Mouse (Mus musculus) MEL (cell line): Measurements from ENCODE around the gene Ywhag.

ENCODE experiments used
- CTCF ChIP-seq, 3 experiments: IDR thresholded peaks in 2 of 3; conservative IDR thresholded peaks in 1 of 3; 2 replicates each; pipeline ENCODE4 v1.5.1; 2011 to 2012; ENCODE audit warnings: low read length in 3 of 3, low read depth in 2 of 3, mild to moderate bottlenecking in 2 of 3, improper control_type of control experiment in 1 of 3, inconsistent platforms in 1 of 3, mixed read lengths in 1 of 3, moderate library complexity in 1 of 3; ENCODE audit not compliant: control insufficient read depth in 1 of 3, insufficient read depth in 1 of 3, poor library complexity in 1 of 3, severe bottlenecking in 1 of 3
- ELF1 ChIP-seq: IDR thresholded peaks from 2 replicates; pipeline ENCODE4 v1.6.1; 2014; ENCODE audit warnings: low read depth, mild to moderate bottlenecking, inconsistent platforms, low read length, improper control_type of control experiment, moderate library complexity
- EP300 ChIP-seq, 2 experiments: IDR thresholded peaks; 2 replicates each; pipeline ENCODE4 v1.6.1; 2011; ENCODE audit warnings: improper control_type of control experiment in 2 of 2, low read length in 2 of 2, low read depth in 1 of 2, mild to moderate bottlenecking in 1 of 2
- MAFK ChIP-seq: IDR thresholded peaks from 2 replicates; pipeline ENCODE4 v1.6.1; 2011; ENCODE audit warnings: low read depth, mild to moderate bottlenecking, low read length, improper control_type of control experiment, borderline replicate concordance
- POLR2A ChIP-seq, 2 experiments: IDR thresholded peaks; 2 replicates each; pipeline ENCODE4 v1.6.1; 2011 to 2012; ENCODE audit warnings: low read length in 2 of 2, mild to moderate bottlenecking in 2 of 2, control low read depth in 1 of 2, improper control_type of control experiment in 1 of 2, low read depth in 1 of 2, moderate library complexity in 1 of 2; ENCODE audit not compliant: control insufficient read depth in 1 of 2, insufficient read depth in 1 of 2, poor library complexity in 1 of 2
- POLR2AphosphoS2 ChIP-seq: IDR thresholded peaks from 2 replicates; pipeline ENCODE4 v1.6.1; 2011; ENCODE audit warnings: low read length, improper control_type of control experiment
- USF1 ChIP-seq: IDR thresholded peaks from 2 replicates; pipeline ENCODE4 v1.6.1; 2014; ENCODE audit warnings: low read depth, mild to moderate bottlenecking, inconsistent platforms, low read length, improper control_type of control experiment, moderate library complexity

GRCm38 (mm10) chr5:135951660-135952059 lies 17.2 kb upstream of the Ywhag start:
- TF ChIP-seq MAFK (no peak), POLR2AphosphoS2 (no peak), POLR2A (IDR thresholded peaks at IDR 0.05; ENCODE audit: control insufficient read depth in 1 of 2, insufficient read depth in 1 of 2, low read depth in 1 of 2, low read length in 2 of 2, poor library complexity in 1 of 2) (no peak), CTCF (IDR thresholded peaks at IDR 0.05 in 2 of 3, conservative IDR thresholded peaks at IDR 0.05 in 1 of 3; ENCODE audit: control insufficient read depth in 1 of 3, insufficient read depth in 1 of 3, low read depth in 2 of 3, low read length in 3 of 3, poor library complexity in 1 of 3, severe bottlenecking in 1 of 3) (no peak), ELF1 (0 out of 2 replicates have a peak, but pooled peaks have one; percentile 18), USF1 (no peak), EP300 (IDR thresholded peaks at IDR 0.05; ENCODE audit: low read depth in 1 of 2, low read length in 2 of 2) (no peak)
